Mouse (Mus musculus) stomach, postnatal 0 days (tissue): ENCODE results near the gene Nxpe3. TPM values are rescaled to one million over a fixed set of nuclear protein-coding genes. Genes with fewer than 3 reads are reported as not detected.

Experiments
- ATAC-seq: fragments of 200-750 bp; cut with Nextera tagmentation; 2 replicates; pipeline ENCODE4 v1.8.0; 2017; ENCODE audit not compliant: low FRiP score, low TSS enrichment
- DNase-seq: peaks from one replicate; pipeline ENCODE4 v3.0.0-alpha.2; 2016; ENCODE audit warnings: low spot score
- H3K27ac ChIP-seq: fragments of 300-500 bp; sonication (generic); replicated peaks from 2 replicates; pipeline ENCODE4 v1.5.1; 2014; ENCODE audit warnings: mild to moderate bottlenecking, control low read depth
- H3K27me3 ChIP-seq: fragments of 300-500 bp; sonication (generic); 2 replicates; pipeline ENCODE4 v1.6.1; 2014; ENCODE audit warnings: low read length; ENCODE audit not compliant: control insufficient read depth, insufficient read depth
- H3K36me3 ChIP-seq: fragments of 300-500 bp; sonication (generic); 2 replicates; pipeline ENCODE4 v1.6.1; 2014; ENCODE audit warnings: low read length, mixed read lengths; ENCODE audit not compliant: control insufficient read depth, insufficient read depth
- H3K4me1 ChIP-seq: fragments of 300-500 bp; sonication (generic); replicated peaks from 2 replicates; pipeline ENCODE4 v1.6.1; 2014; ENCODE audit warnings: antibody characterized with exemption; ENCODE audit not compliant: control insufficient read depth, insufficient read depth
- H3K4me2 ChIP-seq: fragments of 300-500 bp; sonication (generic); replicated peaks from 2 replicates; pipeline ENCODE4 v1.6.1; 2014; ENCODE audit warnings: low read depth, mild to moderate bottlenecking, control low read depth, moderate library complexity
- H3K4me3 ChIP-seq: fragments of 300-500 bp; sonication (generic); 2 replicates; pipeline ENCODE4 v1.5.1; 2014; ENCODE audit warnings: low read depth, low read length, control low read depth
- H3K9ac ChIP-seq: fragments of 300-500 bp; sonication (generic); 2 replicates; pipeline ENCODE4 v1.6.1; 2014; ENCODE audit warnings: mild to moderate bottlenecking, low read length, control low read depth, mixed read lengths
- H3K9me3 ChIP-seq: fragments of 300-500 bp; sonication (generic); 2 replicates; pipeline ENCODE4 v1.6.1; 2016; ENCODE audit warnings: low read length; ENCODE audit not compliant: control insufficient read depth
- CTCF ChIP-seq: IDR thresholded peaks from 2 replicates; pipeline ENCODE4 v1.5.1; 2016; ENCODE audit warnings: antibody characterized with exemption, low read depth, mild to moderate bottlenecking, moderate library complexity
- EP300 ChIP-seq: optimal IDR thresholded peaks from 2 replicates; pipeline ENCODE3; 2016; ENCODE audit warnings: antibody characterized with exemption
- WGBS: fragments of 180-500 bp; shearing (Covaris S2); extraction: QIAGEN DNeasy Blood & Tissue Kit; methylation state at CpG from one replicate; pipeline ENCODE4 v1.1.7; 2014; 5-methylcytosine and 5-hydroxymethylcytosine counted together
- polyA plus RNA-seq: library from polyadenylated mRNA; unstranded; fragments of >200 nt; fragmentation: Nextera tagmentation; extraction: Ambion mirVana; gene quantifications from 2 replicates; pipeline ENCODE4 v1.2.1, GENCODE M21; 2015

The Nxpe3 gene
- polyA plus RNA-seq, 1 experiment from 2014 or later = 0.16 TPM

GRCm38 (mm10) chr16:55933681-55934343 is 38.7 kb upstream of the Nxpe3 start:
- Histone ChIP-seq H3K4me2 (peak overlapping the region; percentile 93), H3K9me3 (no peaks in the 10 kb centered on the region), H3K36me3 (no peaks in the 10 kb centered on the region), H3K4me3 (peak overlapping the region; percentile 72), H3K4me1 (no peaks in the 10 kb centered on the region), H3K27ac (peak overlapping the region; percentile 49; the same call in 1 of the 2 replicates), H3K9ac (peak overlapping the region; percentile 56), H3K27me3 (no peaks in the 10 kb centered on the region)
- no peak for TF ChIP-seq EP300
- TF ChIP-seq CTCF = peak; percentile 18; the same call in 1 of the 2 replicates
- DNase-seq (peak; percentile 39), ATAC-seq (peak; percentile 43)
- whole genome bisulfite sequencing = 1% methylated on average over 32 of the region's 32 CpGs

DNA sequence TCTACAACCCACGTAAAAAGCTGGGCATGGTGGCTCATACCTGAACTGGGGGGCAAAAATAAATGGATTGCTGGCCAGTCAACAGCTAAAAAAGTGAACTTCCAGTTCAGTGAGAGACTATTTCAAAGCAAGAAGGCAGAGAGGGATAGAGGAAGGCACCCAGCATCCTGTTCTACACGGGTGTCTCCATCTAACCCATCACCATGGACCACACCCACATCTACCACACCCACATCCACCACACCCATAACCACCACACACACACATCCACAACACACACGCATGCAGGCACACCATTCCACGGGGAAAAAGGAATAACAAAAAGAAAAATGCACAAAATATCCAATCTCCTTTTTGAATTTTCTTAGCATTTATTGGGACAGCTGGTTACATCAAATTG is 28.9 kb upstream of the Nxpe3 start:
- 88% methylated on average over 4 of the region's 4 CpGs for WGBS
- TF ChIP-seq EP300 (no peak), CTCF (no peak)
- no peaks in the 10 kb centered on the region for H3K27me3 ChIP-seq
- H3K9me3 ChIP-seq = no peaks in the 10 kb centered on the region
- no peak overlapping the region for H3K4me3 ChIP-seq
- ATAC-seq (no peak), DNase-seq (no peak)
- H3K4me2 ChIP-seq = no peak overlapping the region
- no peaks in the 10 kb centered on the region for H3K4me1 ChIP-seq
- no peak overlapping the region for H3K27ac ChIP-seq
- no peak overlapping the region for H3K9ac ChIP-seq
- no peaks in the 10 kb centered on the region for H3K36me3 ChIP-seq

GRCm38 (mm10) chr16:55922079-55922478 is 27.0 kb upstream of the Nxpe3 start:
- Histone ChIP-seq H3K4me2 (no peak overlapping the region), H3K4me1 (no peaks in the 10 kb centered on the region), H3K27ac (no peak overlapping the region), H3K27me3 (no peaks in the 10 kb centered on the region), H3K4me3 (no peak overlapping the region), H3K9me3 (no peaks in the 10 kb centered on the region), H3K9ac (no peak overlapping the region), H3K36me3 (no peaks in the 10 kb centered on the region)
- WGBS = 89% methylated on average over 10 of the region's 10 CpGs
- ATAC-seq (no peak), DNase-seq (no peak)
- TF ChIP-seq CTCF = no peak
- TF ChIP-seq EP300 = no peak

- TF ChIP-seq EP300 (no peak), CTCF (no peak)
- no peak overlapping the region for H3K27ac ChIP-seq
- H3K27me3 ChIP-seq = no peaks in the 10 kb centered on the region
- H3K9me3 ChIP-seq = no peaks in the 10 kb centered on the region
- peaks cover 3% of the 10 kb centered on the region; the same call in 1 of the 2 replicates for H3K36me3 ChIP-seq
- H3K4me3 ChIP-seq = no peak overlapping the region
- no peak overlapping the region for H3K9ac ChIP-seq
- DNase-seq = no peak
- no peak for ATAC-seq
- H3K4me2 ChIP-seq = no peak overlapping the region
- no peaks in the 10 kb centered on the region for H3K4me1 ChIP-seq
- 98% methylated on average over 7 of the region's 7 CpGs for WGBS
These were observed 19.6 kb upstream of the Nxpe3 start for GRCm38 (mm10) chr16:55914716-55915115.

GRCm38 (mm10) chr16:55910208-55910793 is 15.2 kb upstream of the Nxpe3 start:
- ATAC-seq = no peak
- TF ChIP-seq CTCF (no peak), EP300 (no peak)
- peaks cover 3% of the 10 kb centered on the region; the same call in 1 of the 2 replicates for H3K36me3 ChIP-seq
- H3K4me3 ChIP-seq = no peak overlapping the region
- H3K4me2 ChIP-seq = no peak overlapping the region
- no peaks in the 10 kb centered on the region for H3K9me3 ChIP-seq
- no peak overlapping the region for H3K9ac ChIP-seq
- H3K27ac ChIP-seq = no peak overlapping the region
- no peak for DNase-seq
- no peaks in the 10 kb centered on the region for H3K4me1 ChIP-seq
- 86% methylated on average over 10 of the region's 10 CpGs for WGBS
- no peaks in the 10 kb centered on the region for H3K27me3 ChIP-seq

DNA sequence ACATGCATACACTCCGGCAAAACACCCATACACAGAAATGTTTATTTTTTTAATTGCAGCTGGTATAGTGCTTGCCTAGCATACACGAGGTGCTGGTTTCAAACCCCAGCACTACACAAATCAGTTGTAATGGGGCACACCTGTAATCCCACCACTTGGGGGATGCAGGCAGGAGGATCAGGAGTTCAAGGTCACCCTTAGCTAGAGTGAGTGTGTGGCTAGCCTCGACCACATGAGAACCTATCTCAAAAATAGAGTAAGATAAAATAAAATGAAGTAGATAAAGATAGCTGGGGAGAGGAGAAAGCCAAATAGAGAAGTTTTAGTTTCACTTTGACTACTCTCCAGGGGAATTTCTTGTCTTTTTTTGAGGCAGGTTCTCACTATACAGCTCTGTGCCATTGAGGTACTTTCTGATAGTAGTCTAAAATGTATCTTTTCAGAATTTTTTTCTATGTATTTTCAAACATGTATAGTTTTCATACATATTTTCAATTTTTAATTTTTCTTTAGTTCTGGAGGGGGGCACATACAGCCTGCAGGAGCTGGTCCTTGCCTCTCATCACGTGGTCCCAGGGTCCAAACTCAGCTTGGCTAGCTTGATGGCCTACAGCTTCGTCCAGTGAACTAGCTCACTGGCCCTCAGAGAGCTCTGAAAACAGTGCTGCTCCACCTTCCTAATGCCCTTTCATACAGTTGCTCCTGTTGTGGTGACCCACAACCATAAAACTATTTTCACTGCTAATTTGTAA is 12.0 kb upstream of the Nxpe3 start:
- DNase-seq (no peak), ATAC-seq (no peak)
- H3K4me2 ChIP-seq = no peak overlapping the region
- no peaks in the 10 kb centered on the region for H3K4me1 ChIP-seq
- WGBS = 90% methylated on average over 5 of the region's 5 CpGs
- H3K27me3 ChIP-seq = no peaks in the 10 kb centered on the region
- TF ChIP-seq EP300 = no peak
- no peak for TF ChIP-seq CTCF
- no peak overlapping the region for H3K27ac ChIP-seq
- no peak overlapping the region for H3K4me3 ChIP-seq
- no peaks in the 10 kb centered on the region for H3K9me3 ChIP-seq
- H3K36me3 ChIP-seq = peaks cover 3% of the 10 kb centered on the region; the same call in 1 of the 2 replicates
- H3K9ac ChIP-seq = no peak overlapping the region
